Mouse (Mus musculus) left cerebral cortex, adult 2 months (tissue): ENCODE results near the gene Galk1. TPM values are rescaled to one million over a fixed set of nuclear protein-coding genes. Genes with fewer than 3 reads are reported as not detected.

Experiments
- DNase-seq, 2 experiments: peaks; one replicate each; pipeline ENCODE4 v3.0.0; 2021 to 2022; ENCODE audit warnings: low spot score in 2 of 2, mixed read lengths in 1 of 2; ENCODE audit errors: extremely low spot score in 1 of 2
- H3K27ac ChIP-seq: fragments of 200-600 bp; 2 replicates; pipeline ENCODE4 v1.8.1; 2022
- H3K4me3 ChIP-seq: fragments of 200-600 bp; 2 replicates; pipeline ENCODE4 v1.8.1; 2022
- CTCF ChIP-seq: fragments of 200-600 bp; IDR thresholded peaks from 2 replicates; pipeline ENCODE4 v1.8.1; 2022; ENCODE audit warnings: antibody characterized with exemption, mild to moderate bottlenecking, moderate library complexity
- intact Hi-C: fragments of 180-260 bp; cut with DNase I; formaldehyde crosslinking; loops from one replicate; pipeline ENCODE4 v1.15.1; 2025
- total RNA-seq, 2 experiments: library from RNA; stranded (reverse); gene quantifications; 2 replicates each; pipeline ENCODE4 v1.2.3; 2021

Gene Galk1
- total RNA-seq, 2 experiments from 2014 or later = 13.3 to 13.9 TPM

DNA sequence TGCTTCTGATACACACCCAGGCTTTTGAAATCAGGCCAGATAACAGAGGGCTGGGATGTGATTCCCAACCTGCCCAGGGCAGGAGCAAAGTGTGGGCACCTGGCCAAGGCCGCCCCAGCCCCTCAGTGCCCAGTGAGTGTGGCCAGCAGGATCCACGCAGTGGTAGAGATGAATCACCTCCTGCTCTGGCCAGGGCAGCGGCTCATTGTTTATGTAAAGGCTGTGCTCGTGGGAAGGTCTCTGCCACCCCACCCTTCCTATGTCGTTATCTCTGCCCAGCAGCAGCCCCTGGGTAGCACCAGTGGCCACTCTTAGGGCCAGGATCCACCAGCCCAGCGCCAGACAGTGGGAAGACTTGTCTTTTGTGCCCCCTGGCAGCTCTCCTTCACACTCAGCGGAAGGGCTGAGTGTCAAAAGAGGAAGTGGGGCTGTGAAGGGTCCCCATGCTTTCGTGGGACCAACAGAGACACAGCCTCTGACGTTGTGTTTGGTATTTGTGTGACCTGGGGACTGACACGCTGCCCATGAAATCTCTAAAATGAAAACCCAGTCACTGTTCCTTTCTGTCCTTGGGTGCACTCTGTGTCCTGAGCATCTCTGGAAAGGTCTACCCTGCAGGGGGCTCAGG, 47.4 kb downstream of the Galk1 start:
- intact Hi-C loops = no loop called here
- no peak for DNase-seq
- TF ChIP-seq CTCF = no peak
- H3K4me3 ChIP-seq = no peak overlapping the region
- no peak overlapping the region for H3K27ac ChIP-seq

DNA sequence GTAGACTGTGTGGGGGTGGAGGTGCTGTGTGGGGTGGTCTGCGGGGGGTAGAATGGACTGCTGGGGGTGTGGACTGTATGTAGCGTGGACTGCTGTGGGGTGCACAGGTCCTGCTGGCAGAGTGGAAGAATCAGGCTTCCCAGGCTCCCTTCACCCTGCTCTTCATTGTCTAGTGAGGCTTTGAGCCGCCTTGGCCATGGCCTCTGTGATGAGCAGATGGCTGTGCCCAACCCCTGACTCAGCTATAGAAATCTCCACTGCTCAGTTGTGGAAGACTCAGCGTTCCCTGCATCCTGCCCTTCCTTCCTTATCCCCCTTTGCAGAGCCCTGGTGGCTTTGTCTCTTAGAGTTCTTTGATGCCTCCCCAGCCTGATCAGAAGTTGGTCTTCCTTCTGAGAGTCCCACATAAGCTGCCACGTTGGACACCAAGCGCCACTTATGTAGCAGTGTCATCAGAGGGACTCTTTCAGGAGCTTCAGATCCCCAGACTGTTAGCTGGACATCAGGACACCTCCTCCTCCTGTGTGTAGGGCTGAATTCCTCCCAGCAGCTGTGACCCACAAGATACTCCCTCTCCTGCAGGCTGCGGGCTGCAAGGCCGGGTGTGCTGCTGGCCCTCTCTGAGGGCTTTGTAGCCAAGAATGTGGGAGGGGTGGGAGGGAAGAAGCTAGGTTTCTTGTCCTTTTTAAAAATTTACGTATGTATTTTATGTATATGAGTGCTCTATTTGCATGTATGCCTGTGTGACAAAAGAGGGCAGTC, 49.7 kb downstream of the Galk1 start:
- no peak for DNase-seq
- TF ChIP-seq CTCF = no peak
- no peak overlapping the region for H3K4me3 ChIP-seq
- intact Hi-C loops = no loop called here
- no peak overlapping the region for H3K27ac ChIP-seq

DNA sequence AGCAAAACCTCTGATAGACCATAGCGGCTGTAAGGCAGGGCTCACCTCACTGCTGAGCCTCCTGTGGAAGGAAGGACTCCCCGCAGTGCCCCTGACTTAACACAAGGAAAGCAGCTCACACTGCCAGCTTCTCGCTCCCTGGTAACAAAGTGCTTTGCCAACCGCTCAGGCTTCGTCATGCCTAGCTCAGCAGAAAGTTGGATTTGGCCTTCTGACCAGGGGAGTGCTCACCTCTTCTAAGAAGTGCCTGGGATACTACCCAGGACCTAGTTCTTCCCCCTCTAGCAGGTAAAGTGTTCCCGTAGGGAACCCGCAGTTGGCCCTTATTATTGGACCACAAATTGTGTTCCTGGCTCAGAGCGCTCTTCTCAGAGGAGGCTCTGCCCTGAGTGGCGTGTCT, 53.5 kb downstream of the Galk1 start:
- no peak for TF ChIP-seq CTCF
- Histone ChIP-seq H3K4me3 (no peak overlapping the region), H3K27ac (no peak overlapping the region)
- intact Hi-C loops = no loop called here
- no peak for DNase-seq

Other genes starting within 250 kb of the Galk1 start
- gene Tmem94, start 247.3 kb downstream of the Galk1 start, total RNA-seq = 10 to 100 TPM; 62.3 to 62.7 TPM
- gene Caskin2, start 199.1 kb downstream of the Galk1 start, total RNA-seq = 10 to 100 TPM; 18.1 to 18.8 TPM
- gene Tsen54, start 198.0 kb downstream of the Galk1 start, total RNA-seq = 10 to 100 TPM; 12.4 to 14.2 TPM
- 1 to 10 TPM; 2.3 to 3.6 TPM for gene Llgl2, start 188.7 kb downstream of the Galk1 start, total RNA-seq
- gene Myo15b, start 154.3 kb downstream of the Galk1 start, total RNA-seq = under 1 TPM; 0.36 to 0.79 TPM
- gene Smim5, start 112.8 kb downstream of the Galk1 start, total RNA-seq = under 1 TPM in 1 of 2 experiments, not detected in 1; 0.52 TPM
- gene Smim6, start 100.7 kb downstream of the Galk1 start, total RNA-seq = not detected
- gene Sap30bp, start 79.4 kb downstream of the Galk1 start, total RNA-seq = 10 to 100 TPM; 46.7 to 50.1 TPM
- gene Recql5, start 79.2 kb downstream of the Galk1 start, total RNA-seq = 10 to 100 TPM; 27.1 to 29.4 TPM
- 1 to 10 TPM; 5.1 to 5.7 TPM for gene Itgb4, start 38.0 kb downstream of the Galk1 start, total RNA-seq
- 100 to 1,000 TPM; 247 to 254 TPM for gene H3f3b, start 15.2 kb upstream of the Galk1 start, total RNA-seq
- 10 to 100 TPM; 22.7 to 24.6 TPM for gene Unk, start 17.6 kb upstream of the Galk1 start, total RNA-seq
- 1 to 10 TPM; 1.5 to 2.0 TPM for gene Unc13d, start 65.2 kb upstream of the Galk1 start, total RNA-seq
- 100 to 1,000 TPM; 387 to 414 TPM for gene Wbp2, start 74.3 kb upstream of the Galk1 start, total RNA-seq
- 1 to 10 TPM; 5.2 to 8.0 TPM for gene Trim47, start 114.5 kb upstream of the Galk1 start, total RNA-seq
- 1 to 10 TPM; 7.6 to 9.1 TPM for gene Trim65, start 118.4 kb upstream of the Galk1 start, total RNA-seq
- gene Mrpl38, start 126.1 kb upstream of the Galk1 start, total RNA-seq = 10 to 100 TPM; 59.4 to 66.8 TPM
- gene Fbf1, start 155.4 kb upstream of the Galk1 start, total RNA-seq = 10 to 100 TPM; 85.5 to 87.1 TPM
- 10 to 100 TPM; 37.2 to 40.0 TPM for gene Ten1, start 186.1 kb upstream of the Galk1 start, total RNA-seq
- 100 to 1,000 TPM; 112 to 119 TPM for gene Acox1, start 186.3 kb upstream of the Galk1 start, total RNA-seq
- gene Evpl, start 225.4 kb upstream of the Galk1 start, total RNA-seq = 1 to 10 TPM; 1.4 to 1.5 TPM